Comparison of ENCODE assay signal across 9 mouse cellular contexts in genomic region chr12:100995607-100996377, GRCm38 (mm10). TPM values are rescaled to one million over a fixed set of nuclear protein-coding genes. Genes with fewer than 3 reads are reported as not detected.
A peak's percentile ranks its signal among the peaks of the same experiment; 100 is the strongest.
DNase-seq lines count a peak whose midpoint lies in the region; ATAC-seq and TF ChIP-seq lines count a peak whose summit lies in the region.
"Had no signal": no experiment of that assay in that cellular context is flagged by ENCODE, and none has a peak within 500 bp of the region (broad histone marks: within the 10 kb centered on the region; RNA-seq: fewer than 3 reads in every experiment).

No protein-coding gene starts in this region.

- no peak for TF ChIP-seq CTCF in stomach, postnatal 0 days (IDR thresholded peaks at IDR 0.05; ENCODE audit: low read depth)
- TF ChIP-seq CTCF in thymus, adult 2 months (IDR thresholded peaks at IDR 0.05; ENCODE audit: borderline replicate concordance, control insufficient read depth, extremely low read depth, insufficient read depth, low read length, poor library complexity) = no peak

- no peak overlapping the region for H3K4me2 ChIP-seq in neural tube, embryonic 11.5 days (ENCODE audit: low read depth)
- H3K4me2 ChIP-seq in forebrain, embryonic 13.5 days = no peak overlapping the region
- H3K4me2 ChIP-seq in limb, embryonic 14.5 days (replicated peaks; ENCODE audit: low read depth, low read length, severe bottlenecking) = no peak overlapping the region
- H3K4me2 ChIP-seq in stomach, postnatal 0 days (replicated peaks; ENCODE audit: low read depth) = no peak overlapping the region

- no peak for DNase-seq in neural tube, embryonic 11.5 days (ENCODE audit: low spot score)
- DNase-seq in neural tube, embryonic 10.5 days (ENCODE audit: extremely low spot score, low spot score) = no peak
- DNase-seq in limb, embryonic 14.5 days (ENCODE audit: low spot score) = peak; percentile 35
- no peak for DNase-seq in stomach, postnatal 0 days (ENCODE audit: low spot score)
- DNase-seq in gastrocnemius, postnatal 25 days = no peak
- no peak for DNase-seq in adrenal gland, postnatal 14 days
- no peak for DNase-seq in thymus, adult 2 months
- DNase-seq: right cerebral cortex, postnatal 4 days had no signal

- 0 out of 2 replicates have a peak overlapping the region, but pooled peaks have one; percentile 27 for H3K27ac ChIP-seq in neural tube, embryonic 11.5 days (ENCODE audit: low read depth, low read length)
- H3K27ac ChIP-seq in forebrain, embryonic 13.5 days = peak overlapping the region; percentile 66
- no peak overlapping the region for H3K27ac ChIP-seq in limb, embryonic 14.5 days (replicated peaks; ENCODE audit: low read depth, low read length)
- H3K27ac ChIP-seq in stomach, postnatal 0 days (replicated peaks) = peak overlapping the region; percentile 40; the same call in 1 of the 2 replicates
- no peak overlapping the region for H3K27ac ChIP-seq in thymus, adult 2 months (ENCODE audit: control insufficient read depth, insufficient read depth, low read length)

- no peaks in the 10 kb centered on the region for H3K36me3 ChIP-seq in neural tube, embryonic 11.5 days (ENCODE audit: control insufficient read depth, insufficient read depth, low read length)
- H3K36me3 ChIP-seq in forebrain, embryonic 13.5 days (ENCODE audit: poor library complexity, severe bottlenecking) = peaks cover 4% of the 10 kb centered on the region; the same call in 1 of the 2 replicates
- H3K36me3 ChIP-seq in limb, embryonic 14.5 days (ENCODE audit: control insufficient read depth, insufficient read depth, low read length) = no peaks in the 10 kb centered on the region
- no peaks in the 10 kb centered on the region for H3K36me3 ChIP-seq in stomach, postnatal 0 days (ENCODE audit: control insufficient read depth, insufficient read depth, low read length)
- H3K36me3 ChIP-seq in thymus, adult 2 months (ENCODE audit: control insufficient read depth, insufficient read depth, low read length) = peaks cover 4% of the 10 kb centered on the region; the same call in 1 of the 2 replicates

- TF ChIP-seq POLR2A in limb, embryonic 14.5 days (IDR thresholded peaks at IDR 0.05; ENCODE audit: borderline replicate concordance, extremely low read depth, insufficient read depth, insufficient read length) = no peak
- no peak for TF ChIP-seq POLR2A in thymus, adult 2 months (IDR thresholded peaks at IDR 0.05; ENCODE audit: control insufficient read depth, extremely low read depth, insufficient read depth, low read length, poor library complexity)

- H3K4me1 ChIP-seq in neural tube, embryonic 11.5 days (ENCODE audit: control insufficient read depth, insufficient read depth, low read length) = peaks cover 37% of the 10 kb centered on the region
- peaks cover 66% of the 10 kb centered on the region for H3K4me1 ChIP-seq in forebrain, embryonic 13.5 days
- H3K4me1 ChIP-seq in limb, embryonic 14.5 days (ENCODE audit: control insufficient read depth, insufficient read depth, low read length) = peaks cover 24% of the 10 kb centered on the region
- peaks cover 2% of the 10 kb centered on the region; the same call in 1 of the 2 replicates for H3K4me1 ChIP-seq in stomach, postnatal 0 days (replicated peaks; ENCODE audit: control insufficient read depth, insufficient read depth)
- H3K4me1 ChIP-seq in thymus, adult 2 months (replicated peaks; ENCODE audit: control insufficient read depth, insufficient read depth, low read length) = peaks cover 63% of the 10 kb centered on the region

- no peak overlapping the region for H3K9ac ChIP-seq in neural tube, embryonic 11.5 days (ENCODE audit: low read length)
- H3K9ac ChIP-seq in forebrain, embryonic 13.5 days = no peak overlapping the region; the same call in 1 of the 2 replicates
- no peak overlapping the region for H3K9ac ChIP-seq in limb, embryonic 14.5 days (ENCODE audit: low read depth, low read length, severe bottlenecking)
- no peak overlapping the region for H3K9ac ChIP-seq in stomach, postnatal 0 days (ENCODE audit: low read length)

- H3K9me3 ChIP-seq in neural tube, embryonic 11.5 days (ENCODE audit: control insufficient read depth, low read length) = no peaks in the 10 kb centered on the region
- H3K9me3 ChIP-seq in forebrain, embryonic 13.5 days (replicated peaks) = no peaks in the 10 kb centered on the region
- H3K9me3 ChIP-seq in limb, embryonic 14.5 days (ENCODE audit: control insufficient read depth, low read length) = no peaks in the 10 kb centered on the region
- no peaks in the 10 kb centered on the region for H3K9me3 ChIP-seq in stomach, postnatal 0 days (ENCODE audit: control insufficient read depth, low read length)

- no peak for TF ChIP-seq EP300 in stomach, postnatal 0 days (optimal IDR thresholded peaks at IDR 0.05)

- no peak overlapping the region for H3K4me3 ChIP-seq in neural tube, embryonic 11.5 days (ENCODE audit: low read depth, low read length)
- no peak overlapping the region for H3K4me3 ChIP-seq in forebrain, embryonic 13.5 days
- no peak overlapping the region for H3K4me3 ChIP-seq in limb, embryonic 14.5 days (replicated peaks; ENCODE audit: low read length)
- no peak overlapping the region for H3K4me3 ChIP-seq in stomach, postnatal 0 days (ENCODE audit: low read depth, low read length)
- no peak overlapping the region for H3K4me3 ChIP-seq in thymus, adult 2 months (ENCODE audit: control insufficient read depth, insufficient read depth, low read length)

- WGBS in neural tube, embryonic 11.5 days = 46% methylated on average over 16 of the region's 16 CpGs
- WGBS in forebrain, embryonic 13.5 days = 38% methylated on average over 16 of the region's 16 CpGs
- 40% methylated on average over 16 of the region's 16 CpGs for WGBS in limb, embryonic 14.5 days
- WGBS in stomach, postnatal 0 days = 67% methylated on average over 16 of the region's 16 CpGs
- 85% methylated on average over 16 of the region's 16 CpGs for WGBS in thymus, adult 2 months

- no peak for ATAC-seq in neural tube, embryonic 11.5 days (ENCODE audit: insufficient read depth, low FRiP score, low TSS enrichment)
- no peak for ATAC-seq in forebrain, embryonic 13.5 days
- ATAC-seq in limb, embryonic 14.5 days (ENCODE audit: low FRiP score, low read depth) = peak; percentile 81
- ATAC-seq in stomach, postnatal 0 days (ENCODE audit: low FRiP score, low TSS enrichment) = no peak

- no peaks in the 10 kb centered on the region for H3K27me3 ChIP-seq in neural tube, embryonic 11.5 days (ENCODE audit: control insufficient read depth, insufficient read depth, low read length)
- no peaks in the 10 kb centered on the region for H3K27me3 ChIP-seq in forebrain, embryonic 13.5 days
- H3K27me3 ChIP-seq in limb, embryonic 14.5 days (ENCODE audit: control insufficient read depth, insufficient read depth, low read length) = no peaks in the 10 kb centered on the region
- H3K27me3 ChIP-seq in stomach, postnatal 0 days (ENCODE audit: control insufficient read depth, insufficient read depth, low read length) = no peaks in the 10 kb centered on the region
- H3K27me3 ChIP-seq in thymus, adult 2 months (ENCODE audit: control insufficient read depth, insufficient read depth, low read length) = no peaks in the 10 kb centered on the region

RNA-seq across cellular contexts. Expression of gene Ccdc88c, which starts 33.1 kb away (rescaled TPM):
- 11.8 and 12.9 TPM in 2 replicates for polyA plus RNA-seq in neural tube, embryonic 11.5 days (2014; fragmentation: Nextera tagmentation; extraction: Ambion mirVana)
- 20.7 and 21.4 TPM in 2 replicates for polyA plus RNA-seq in forebrain, embryonic 13.5 days (2015; fragmentation: Nextera tagmentation; extraction: Ambion mirVana)
- polyA plus RNA-seq in limb, embryonic 14.5 days (2012; rRNA removed) = 5.5 and 6.5 TPM in 2 replicates
- 4.9 and 5.2 TPM in 2 replicates for polyA plus RNA-seq in limb, embryonic 14.5 days (2014; fragmentation: Nextera tagmentation; extraction: Ambion mirVana)
- 5.7 and 6.0 TPM in 2 replicates for polyA plus RNA-seq in stomach, postnatal 0 days (2015; fragmentation: Nextera tagmentation; extraction: Ambion mirVana)
- 10 to 100 TPM; 25.1 to 32.3 TPM for total RNA-seq in gastrocnemius, postnatal 25 days (2021)
- total RNA-seq in adrenal gland, postnatal 14 days (2021) = 7.9 and 17.4 TPM in 2 replicates
- 75.0 and 87.7 TPM in 2 replicates for polyA plus RNA-seq in thymus, adult 2 months (2012; rRNA removed)

Comparison
In these comparisons a context has a peak if more than half of its experiments do, and no peak if none do; other contexts are left out.
1. H3K27ac ChIP-seq: peak in neural tube, embryonic 11.5 days (single experiment), forebrain, embryonic 13.5 days (single experiment) and stomach, postnatal 0 days (single experiment); none in limb, embryonic 14.5 days (single experiment) and thymus, adult 2 months (single experiment).